Comparison of ENCODE assay signal across 7 mouse cellular contexts in genomic region chr16:7149106-7149899, GRCm38 (mm10).
DNase-seq lines count a peak whose midpoint lies in the region; ATAC-seq lines count a peak whose summit lies in the region.

No protein-coding gene starts in this region.

- DNase-seq in ZHBTc4 (ENCODE audit: low read depth, low spot score) = peak; percentile 37
- DNase-seq in embryo, embryonic 11 days = peak; percentile 59
- DNase-seq in midbrain, embryonic 14.5 days = peak; percentile 75
- DNase-seq in gastrocnemius, postnatal 14 days = no peak
- no peak for DNase-seq in left cerebral cortex, adult 9 months (ENCODE audit: low spot score in 2 of 2)

- H3K36me3 ChIP-seq in intestine, embryonic 16.5 days (ENCODE audit: control insufficient read depth, insufficient read depth, low read length) = no peaks in the 10 kb centered on the region
- H3K36me3 ChIP-seq in midbrain, embryonic 14.5 days (ENCODE audit: control insufficient read depth, insufficient read depth, low read length) = no peaks in the 10 kb centered on the region

- H3K27ac ChIP-seq in intestine, embryonic 16.5 days (ENCODE audit: low read length) = no peak overlapping the region
- peak overlapping the region; percentile 60 for H3K27ac ChIP-seq in midbrain, embryonic 14.5 days (replicated peaks; ENCODE audit: low read depth, low read length)

- H3K4me1 ChIP-seq in intestine, embryonic 16.5 days (ENCODE audit: control insufficient read depth, insufficient read depth, low read length) = peaks cover 10% of the 10 kb centered on the region; the same call in 1 of the 2 replicates
- peaks cover 54% of the 10 kb centered on the region for H3K4me1 ChIP-seq in midbrain, embryonic 14.5 days (ENCODE audit: control insufficient read depth, insufficient read depth, low read length)

- WGBS in intestine, embryonic 16.5 days = 64% methylated on average over 16 of the region's 16 CpGs
- WGBS in midbrain, embryonic 14.5 days = 52% methylated on average over 16 of the region's 16 CpGs

- intact Hi-C loops in gastrocnemius, postnatal 14 days (cut with DNase I; ENCODE audit: low total_unique reads) = no loop called here

- H3K9ac ChIP-seq in intestine, embryonic 16.5 days (ENCODE audit: low read depth, low read length) = no peak overlapping the region
- peak overlapping the region; percentile 16; the same call in 1 of the 2 replicates for H3K9ac ChIP-seq in midbrain, embryonic 14.5 days (replicated peaks; ENCODE audit: low read length)

- H3K4me3 ChIP-seq in intestine, embryonic 16.5 days (ENCODE audit: low read length) = no peak overlapping the region
- H3K4me3 ChIP-seq in midbrain, embryonic 14.5 days (replicated peaks; ENCODE audit: low read depth, low read length) = peak overlapping the region; percentile 14; the same call in 1 of the 2 replicates

- H3K9me3 ChIP-seq in intestine, embryonic 16.5 days (ENCODE audit: control insufficient read depth, low read length) = no peaks in the 10 kb centered on the region
- no peaks in the 10 kb centered on the region for H3K9me3 ChIP-seq in midbrain, embryonic 14.5 days (ENCODE audit: control insufficient read depth, low read length)

- H3K27me3 ChIP-seq in intestine, embryonic 16.5 days (replicated peaks; ENCODE audit: control insufficient read depth, insufficient read depth, low read length) = no peaks in the 10 kb centered on the region
- no peaks in the 10 kb centered on the region for H3K27me3 ChIP-seq in midbrain, embryonic 14.5 days (ENCODE audit: control insufficient read depth, insufficient read depth, low read length)

- H3K4me2 ChIP-seq in intestine, embryonic 16.5 days (ENCODE audit: low read depth, low read length) = no peak overlapping the region; the same call in 1 of the 2 replicates
- peak overlapping the region; percentile 46 for H3K4me2 ChIP-seq in midbrain, embryonic 14.5 days (ENCODE audit: low read length)

- peak; percentile 62 for ATAC-seq in intestine, embryonic 16.5 days
- no peak for ATAC-seq in midbrain, embryonic 14.5 days (ENCODE audit: low FRiP score, low TSS enrichment)
- ATAC-seq in CD4-positive, CD25-positive, alpha-beta regulatory T cell, adult 4 months = no peak

Comparison
In these comparisons a context has a peak if more than half of its experiments do, and no peak if none do; other contexts are left out.
1. DNase-seq: peak in ZHBTc4 (single experiment), embryo, embryonic 11 days (single experiment) and midbrain, embryonic 14.5 days (single experiment); none in gastrocnemius, postnatal 14 days (single experiment) and left cerebral cortex, adult 9 months (0 of 2).